Mouse (Mus musculus): ENCODE results near the gene Mfsd11. TPM values are rescaled to one million over a fixed set of nuclear protein-coding genes. Genes with fewer than 3 reads are reported as not detected.
"Not testable (repeated sequence)": the region's sequence is repeated elsewhere in the genome, so short reads cannot be mapped to it uniquely, and the experiment has no call there.

The Mfsd11 gene
- polyA plus RNA-seq, 1 experiment: 33.0 TPM

- DNase-seq: no peak
- TF ChIP-seq CTCF (IDR thresholded peaks at IDR 0.05; ENCODE audit: borderline replicate concordance, insufficient read depth, low read depth, low read length): no peak
- no peak for TF ChIP-seq POLR2A (IDR thresholded peaks at IDR 0.05; ENCODE audit: borderline replicate concordance, insufficient read depth, low read length)
- WGBS: 98% methylated on average over 2 of the region's 2 CpGs
- H3K27me3 ChIP-seq (ENCODE audit: control insufficient read depth, insufficient read depth, low read length): no peaks in the 10 kb centered on the region
- no peak overlapping the region for H3K27ac ChIP-seq (ENCODE audit: insufficient read depth, low read length)
- H3K4me3 ChIP-seq (replicated peaks; ENCODE audit: insufficient read depth, low read depth, low read length): no peak overlapping the region
- peaks cover 9% of the 10 kb centered on the region for H3K4me1 ChIP-seq (ENCODE audit: control insufficient read depth, insufficient read depth, low read length)
Measured at GRCm38 (mm10) chr11:116823255-116823654, 29.0 kb upstream of the Mfsd11 start.

DNA sequence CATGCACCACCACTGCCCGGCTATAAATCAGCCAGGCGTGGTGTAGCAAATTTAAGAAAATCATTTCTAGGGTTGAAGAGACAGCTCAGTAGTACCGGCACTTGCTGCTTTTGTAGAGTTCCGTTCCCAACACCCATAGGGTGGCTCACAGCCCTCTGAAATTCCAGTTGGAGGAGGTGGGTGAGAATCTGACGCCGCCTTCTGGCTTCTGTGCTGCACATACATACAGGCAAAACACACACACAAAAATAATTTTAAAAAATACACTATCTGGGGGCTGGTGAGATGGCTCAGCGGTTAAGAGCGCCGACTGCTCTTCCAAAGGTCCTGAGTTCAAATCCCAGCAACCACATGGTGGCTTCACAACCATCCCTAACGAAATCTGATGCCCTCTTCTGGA lies 28.4 kb upstream of the Mfsd11 start:
- not testable (repeated sequence) for H3K4me3 ChIP-seq (replicated peaks; ENCODE audit: insufficient read depth, low read depth, low read length); DNase-seq; H3K27ac ChIP-seq (ENCODE audit: insufficient read depth, low read length); H3K27me3 ChIP-seq (ENCODE audit: control insufficient read depth, insufficient read depth, low read length)
- 96% methylated on average over 10 of the region's 10 CpGs for WGBS
- H3K4me1 ChIP-seq (ENCODE audit: control insufficient read depth, insufficient read depth, low read length): peaks cover 12% of the 10 kb centered on the region

GRCm38 (mm10) chr11:116825230-116825629 lies 27.0 kb upstream of the Mfsd11 start:
- WGBS: 85% methylated on average over 5 of the region's 5 CpGs
- TF ChIP-seq POLR2A (IDR thresholded peaks at IDR 0.05; ENCODE audit: borderline replicate concordance, insufficient read depth, low read length): no peak
- Histone ChIP-seq H3K27ac (ENCODE audit: insufficient read depth, low read length) (no peak overlapping the region), H3K4me3 (replicated peaks; ENCODE audit: insufficient read depth, low read depth, low read length) (no peak overlapping the region), H3K27me3 (ENCODE audit: control insufficient read depth, insufficient read depth, low read length) (no peaks in the 10 kb centered on the region), H3K4me1 (ENCODE audit: control insufficient read depth, insufficient read depth, low read length) (peaks cover 12% of the 10 kb centered on the region)
- DNase-seq: no peak

- Histone ChIP-seq H3K4me1 (ENCODE audit: control insufficient read depth, insufficient read depth, low read length) (peaks cover 6% of the 10 kb centered on the region), H3K27me3 (ENCODE audit: control insufficient read depth, insufficient read depth, low read length) (no peaks in the 10 kb centered on the region), H3K4me3 (replicated peaks; ENCODE audit: insufficient read depth, low read depth, low read length) (peak overlapping the region; percentile 52), H3K27ac (ENCODE audit: insufficient read depth, low read length) (peak overlapping the region; percentile 23; the same call in 1 of the 2 replicates)
- no peak for DNase-seq
- TF ChIP-seq CTCF (IDR thresholded peaks at IDR 0.05; ENCODE audit: borderline replicate concordance, insufficient read depth, low read depth, low read length): no peak
- TF ChIP-seq POLR2A (IDR thresholded peaks at IDR 0.05; ENCODE audit: borderline replicate concordance, insufficient read depth, low read length): no peak
- 38% methylated on average over 17 of the region's 17 CpGs for WGBS
Measured at GRCm38 (mm10) chr11:116826550-116827504, 25.4 kb upstream of the Mfsd11 start.

DNA sequence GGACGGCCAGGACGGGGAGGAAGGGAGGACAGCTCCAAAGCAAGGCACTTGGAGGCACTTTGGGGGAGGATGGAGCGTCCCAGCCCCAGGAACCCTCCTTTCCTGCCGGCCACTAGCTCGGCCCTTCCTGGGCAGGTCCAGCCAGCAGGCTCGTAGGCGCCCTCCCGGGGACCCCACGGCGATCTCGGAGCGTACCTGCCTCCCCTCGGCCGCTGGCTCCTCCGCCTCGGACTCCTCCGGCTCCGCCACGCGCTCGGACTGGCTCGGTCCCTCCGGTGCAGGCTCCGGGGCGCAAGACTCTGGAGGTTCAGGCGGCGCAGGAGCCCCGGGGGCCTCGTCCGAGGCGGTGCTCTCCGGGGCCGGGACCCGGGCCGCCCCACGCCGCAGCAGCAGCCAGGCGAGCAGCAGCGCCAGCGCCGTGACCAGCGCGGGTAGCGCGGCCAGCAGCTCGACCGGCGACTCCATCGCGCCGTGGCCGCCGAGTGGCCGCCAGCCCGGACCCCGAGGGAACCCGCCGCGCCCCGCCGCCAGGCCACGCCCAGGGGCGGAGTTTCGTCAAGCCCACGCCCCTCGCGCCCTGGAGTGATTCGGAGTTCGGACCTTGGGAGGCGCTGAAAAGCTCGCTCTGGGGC lies 24.6 kb upstream of the Mfsd11 start, which contains the start of gene Mxra7:
TSS of gene Mxra7 (minus strand) at position 513 of the 632 bp plus-strand sequence.
- WGBS: 2% methylated on average over 70 of the region's 71 CpGs
- TF ChIP-seq POLR2A (IDR thresholded peaks at IDR 0.05; ENCODE audit: borderline replicate concordance, insufficient read depth, low read length): 0 out of 2 replicates have a peak, but pooled peaks have one; percentile 21
- TF ChIP-seq CTCF (IDR thresholded peaks at IDR 0.05; ENCODE audit: borderline replicate concordance, insufficient read depth, low read depth, low read length): no peak
- Histone ChIP-seq H3K27me3 (ENCODE audit: control insufficient read depth, insufficient read depth, low read length) (no peaks in the 10 kb centered on the region), H3K27ac (ENCODE audit: insufficient read depth, low read length) (peak within 1 kb of the TSS; percentile 23; the same call in 1 of the 2 replicates), H3K4me3 (replicated peaks; ENCODE audit: insufficient read depth, low read depth, low read length) (peak within 1 kb of the TSS; percentile 52), H3K4me1 (ENCODE audit: control insufficient read depth, insufficient read depth, low read length) (peaks cover 5% of the 10 kb centered on the region; the same call in 1 of the 2 replicates)
- peak; percentile 68 to 77 for DNase-seq

- DNase-seq: no peak
- TF ChIP-seq POLR2A (IDR thresholded peaks at IDR 0.05; ENCODE audit: borderline replicate concordance, insufficient read depth, low read length): no peak
- TF ChIP-seq CTCF (IDR thresholded peaks at IDR 0.05; ENCODE audit: borderline replicate concordance, insufficient read depth, low read depth, low read length): no peak
- no peak overlapping the region for H3K27ac ChIP-seq (ENCODE audit: insufficient read depth, low read length)
- WGBS: 43% methylated on average over 4 of the region's 4 CpGs
- H3K27me3 ChIP-seq (ENCODE audit: control insufficient read depth, insufficient read depth, low read length): no peaks in the 10 kb centered on the region
- H3K4me1 ChIP-seq (ENCODE audit: control insufficient read depth, insufficient read depth, low read length): peaks cover 5% of the 10 kb centered on the region; the same call in 1 of the 2 replicates
- no peak overlapping the region for H3K4me3 ChIP-seq (replicated peaks; ENCODE audit: insufficient read depth, low read depth, low read length)
Measured at GRCm38 (mm10) chr11:116832172-116832685, 20.0 kb upstream of the Mfsd11 start.

DNA sequence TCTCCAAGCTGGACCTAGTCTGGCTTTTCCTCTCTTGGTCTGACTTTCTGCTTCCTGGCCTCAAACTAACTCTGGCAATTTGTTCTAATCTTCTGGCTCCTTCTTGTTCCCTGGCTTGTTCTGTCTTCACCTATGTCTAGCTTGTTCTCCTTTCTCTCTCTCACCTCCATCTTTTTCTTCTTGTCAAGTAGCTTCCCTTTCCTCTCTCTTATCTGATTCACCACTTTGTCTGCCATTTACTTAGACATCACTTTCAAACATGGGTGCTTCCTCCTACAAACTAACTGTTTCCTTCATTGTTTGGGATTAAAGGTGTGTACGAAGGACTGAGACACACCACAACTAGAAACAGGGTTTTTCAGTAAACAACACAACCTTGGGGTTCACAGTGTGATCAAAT lies 17.3 kb upstream of the Mfsd11 start:
- peaks cover 4% of the 10 kb centered on the region for H3K4me1 ChIP-seq (ENCODE audit: control insufficient read depth, insufficient read depth, low read length)
- H3K27me3 ChIP-seq (ENCODE audit: control insufficient read depth, insufficient read depth, low read length): no peaks in the 10 kb centered on the region
- WGBS: 89% methylated on average over 1 of the region's 1 CpGs
- H3K27ac ChIP-seq (ENCODE audit: insufficient read depth, low read length): no peak overlapping the region
- H3K4me3 ChIP-seq (replicated peaks; ENCODE audit: insufficient read depth, low read depth, low read length): no peak overlapping the region
- DNase-seq: no peak
- TF ChIP-seq POLR2A (IDR thresholded peaks at IDR 0.05; ENCODE audit: borderline replicate concordance, insufficient read depth, low read length): no peak
- no peak for TF ChIP-seq CTCF (IDR thresholded peaks at IDR 0.05; ENCODE audit: borderline replicate concordance, insufficient read depth, low read depth, low read length)
